Mouse (Mus musculus) heart, postnatal 4 days (tissue): ENCODE results near the gene Ptprj. TPM values are rescaled to one million over a fixed set of nuclear protein-coding genes. Genes with fewer than 3 reads are reported as not detected.
"Not testable (repeated sequence)": the region's sequence is repeated elsewhere in the genome, so short reads cannot be mapped to it uniquely, and the experiment has no call there.

Experiments used
- DNase-seq: peaks from one replicate; pipeline ENCODE4 v3.0.0; 2021
- total RNA-seq, 2 experiments: library from RNA; stranded (reverse); gene quantifications; 2 replicates each; pipeline ENCODE4 v1.2.3; 2021

Gene Ptprj
- total RNA-seq, 2 experiments from 2014 or later = 7.6 to 8.7 TPM

- no peak for DNase-seq
These were observed 2.8 kb downstream of the Ptprj start for GRCm38 (mm10) chr2:90577451-90578279.

- no peak for DNase-seq
These were observed 3.5 kb downstream of the Ptprj start for GRCm38 (mm10) chr2:90576936-90577335.

GRCm38 (mm10) chr2:90576411-90576810, 4.0 kb downstream of the Ptprj start:
- DNase-seq = no peak

- no peak for DNase-seq
These were observed 4.7 kb downstream of the Ptprj start for GRCm38 (mm10) chr2:90575713-90576112.

- no peak for DNase-seq
These were observed 5.3 kb downstream of the Ptprj start for GRCm38 (mm10) chr2:90575116-90575515.

- DNase-seq = no peak
These were observed 5.9 kb downstream of the Ptprj start for GRCm38 (mm10) chr2:90574536-90574935.

GRCm38 (mm10) chr2:90573640-90574526, 6.6 kb downstream of the Ptprj start:
- peak; percentile 26 for DNase-seq

- no peak for DNase-seq
These were observed 8.3 kb downstream of the Ptprj start for GRCm38 (mm10) chr2:90572126-90572525.

GRCm38 (mm10) chr2:90571399-90571798, 9.0 kb downstream of the Ptprj start:
- not testable (repeated sequence) for DNase-seq

GRCm38 (mm10) chr2:90570871-90571270, 9.6 kb downstream of the Ptprj start:
- DNase-seq = no peak

GRCm38 (mm10) chr2:90570216-90570615, 10.2 kb downstream of the Ptprj start:
- DNase-seq = no peak

GRCm38 (mm10) chr2:90568961-90569481, 11.4 kb downstream of the Ptprj start:
- no peak for DNase-seq

- no peak for DNase-seq
These were observed 12.4 kb downstream of the Ptprj start for GRCm38 (mm10) chr2:90568091-90568490.

GRCm38 (mm10) chr2:90566773-90567528, 13.5 kb downstream of the Ptprj start:
- peak; percentile 59 for DNase-seq

- peak; percentile 44 for DNase-seq
These were observed 14.4 kb downstream of the Ptprj start for GRCm38 (mm10) chr2:90566046-90566445.

GRCm38 (mm10) chr2:90565192-90565929, 15.1 kb downstream of the Ptprj start:
- DNase-seq = no peak

- DNase-seq = no peak
These were observed 15.9 kb downstream of the Ptprj start for GRCm38 (mm10) chr2:90564552-90564951.

- DNase-seq = no peak
These were observed 17.3 kb downstream of the Ptprj start for GRCm38 (mm10) chr2:90563171-90563570.

- DNase-seq = no peak
These were observed 18.2 kb downstream of the Ptprj start for GRCm38 (mm10) chr2:90562126-90562670.

- no peak for DNase-seq
These were observed 20.1 kb downstream of the Ptprj start for GRCm38 (mm10) chr2:90560197-90560843.
